Mouse (Mus musculus) spleen, adult 2 months (tissue): Measurements from ENCODE around the gene Idh2. TPM values are rescaled to one million over a fixed set of nuclear protein-coding genes. Genes with fewer than 3 reads are reported as not detected.

Experiments
- DNase-seq, 2 experiments: peaks; one replicate each; pipeline versions ENCODE4 v3.0.0 to v3.0.0-alpha.2; 2012 to 2021; ENCODE audit warnings: low spot score in 2 of 2, low read depth in 1 of 2
- H3K27ac ChIP-seq: fragments of 200-500 bp; 2 replicates; pipeline ENCODE4 v1.5.1; 2012; ENCODE audit warnings: low read length, inconsistent platforms; ENCODE audit not compliant: insufficient read depth
- H3K27me3 ChIP-seq: fragments of 200-500 bp; 2 replicates; pipeline ENCODE4 v1.6.1; 2012; ENCODE audit warnings: mild to moderate bottlenecking, moderate library complexity, low read length, inconsistent platforms; ENCODE audit not compliant: control insufficient read depth, insufficient read depth
- H3K36me3 ChIP-seq: fragments of 200-500 bp; 2 replicates; pipeline ENCODE4 v1.6.1; 2012; ENCODE audit warnings: mild to moderate bottlenecking, low read length, inconsistent platforms; ENCODE audit not compliant: control insufficient read depth, insufficient read depth
- H3K4me1 ChIP-seq: fragments of 200-500 bp; 2 replicates; pipeline ENCODE4 v1.6.1; 2011; ENCODE audit warnings: inconsistent platforms; ENCODE audit not compliant: control insufficient read depth, insufficient read depth, insufficient read length
- H3K4me3 ChIP-seq: fragments of 200-500 bp; 2 replicates; pipeline ENCODE4 v1.5.1; 2011; ENCODE audit warnings: mild to moderate bottlenecking, inconsistent platforms; ENCODE audit not compliant: insufficient read depth, insufficient read length; ENCODE audit errors: extremely low read depth
- CTCF ChIP-seq: fragments of 200-500 bp; IDR thresholded peaks from 2 replicates; pipeline ENCODE4 v1.5.1; 2011; ENCODE audit warnings: mild to moderate bottlenecking, inconsistent platforms; ENCODE audit not compliant: insufficient read depth, insufficient read length, insufficient replicate concordance; ENCODE audit errors: extremely low read depth
- POLR2A ChIP-seq: fragments of 200-500 bp; IDR thresholded peaks from 2 replicates; pipeline ENCODE4 v1.6.1; 2011; ENCODE audit warnings: low read depth, low read length, inconsistent platforms
- WGBS: fragments of 180-500 bp; shearing (Covaris S2); methylation state at CpG from one replicate; pipeline ENCODE4 v1.1.7; 2018; 5-methylcytosine and 5-hydroxymethylcytosine counted together
- polyA plus RNA-seq: library from polyadenylated mRNA; depleted of rRNA; stranded (reverse); fragments of >200 nt; gene quantifications from 2 replicates; pipeline ENCODE4 v1.2.3, GENCODE M21; 2012

The Idh2 gene
- polyA plus RNA-seq, 1 experiment = 52.6 TPM

GRCm38 (mm10) chr7:80123115-80123514 lies 7.9 kb upstream of the Idh2 start:
- DNase-seq = peak in 1 of 2 experiments; percentile 30
- H3K27ac ChIP-seq = 0 out of 2 replicates have a peak overlapping the region, but pooled peaks have one; percentile 25
- no peak overlapping the region for H3K4me3 ChIP-seq
- H3K27me3 ChIP-seq = no peaks in the 10 kb centered on the region
- TF ChIP-seq POLR2A (no peak), CTCF (no peak)
- H3K36me3 ChIP-seq = no peaks in the 10 kb centered on the region
- 19% methylated on average over 4 of the region's 4 CpGs for WGBS
- peaks cover 6% of the 10 kb centered on the region; the same call in 1 of the 2 replicates for H3K4me1 ChIP-seq

DNA sequence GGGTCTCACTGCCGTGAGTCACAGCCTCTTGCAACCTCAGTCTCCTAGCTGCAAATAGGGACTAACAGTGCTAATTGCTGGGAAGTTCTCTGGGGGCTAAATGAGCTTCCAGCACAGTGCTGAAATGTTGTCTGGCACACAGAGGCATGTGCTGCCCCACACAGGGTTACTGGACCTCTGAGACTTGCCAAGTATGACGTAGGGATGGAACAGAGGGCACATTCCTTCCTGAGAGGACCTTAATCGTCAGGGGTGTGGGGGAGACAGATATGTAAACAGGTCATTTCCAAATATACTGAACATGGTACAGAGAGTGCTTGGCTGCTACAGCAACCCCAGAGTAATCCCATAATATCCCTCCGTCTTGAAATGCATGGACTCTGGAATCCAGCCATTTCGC lies 5.9 kb upstream of the Idh2 start:
- H3K36me3 ChIP-seq = no peaks in the 10 kb centered on the region

DNA sequence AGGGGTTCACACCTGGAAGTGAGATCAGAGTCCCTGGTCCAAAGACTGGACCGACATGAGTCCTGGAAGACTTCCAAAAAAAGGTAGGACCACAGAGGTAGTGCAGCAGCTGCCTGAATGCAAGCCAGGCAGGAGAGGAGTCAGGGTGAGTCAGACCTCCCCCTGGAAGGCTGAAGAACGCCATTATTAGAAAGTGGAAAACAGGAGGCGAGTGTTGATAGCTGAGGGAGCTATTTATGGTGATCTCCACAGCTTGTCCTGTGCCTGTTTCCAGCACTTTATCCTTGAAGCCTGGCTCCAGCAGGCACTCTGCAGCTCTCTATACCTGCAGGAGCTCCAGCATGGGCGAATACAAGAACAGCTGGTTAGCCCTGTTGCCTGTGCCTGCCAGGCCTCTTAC lies 4.0 kb upstream of the Idh2 start:
- no peak for DNase-seq
- Histone ChIP-seq H3K4me3 (no peak overlapping the region), H3K36me3 (no peaks in the 10 kb centered on the region), H3K4me1 (peaks cover 9% of the 10 kb centered on the region; the same call in 1 of the 2 replicates), H3K27me3 (no peaks in the 10 kb centered on the region), H3K27ac (no peak overlapping the region)
- no peak for TF ChIP-seq CTCF
- TF ChIP-seq POLR2A = no peak
- WGBS = 92% methylated on average over 4 of the region's 4 CpGs

More for the DNA sequence above, 5.9 kb upstream of the Idh2 start:
- Histone ChIP-seq H3K4me3 (no peak overlapping the region), H3K27ac (no peak overlapping the region), H3K27me3 (no peaks in the 10 kb centered on the region), H3K4me1 (peaks cover 6% of the 10 kb centered on the region; the same call in 1 of the 2 replicates)
- WGBS = 93% methylated on average over 5 of the region's 5 CpGs
- no peak for DNase-seq
- TF ChIP-seq POLR2A = no peak
- TF ChIP-seq CTCF = no peak

GRCm38 (mm10) chr7:80116158-80116557 lies 966 bp upstream of the Idh2 start:
- H3K27ac ChIP-seq = no peak overlapping the region
- H3K4me1 ChIP-seq = peaks cover 6% of the 10 kb centered on the region; the same call in 1 of the 2 replicates
- no peak overlapping the region for H3K4me3 ChIP-seq
- WGBS = 83% methylated on average over 2 of the region's 2 CpGs
- no peaks in the 10 kb centered on the region for H3K27me3 ChIP-seq
- TF ChIP-seq CTCF = no peak
- no peak for TF ChIP-seq POLR2A
- no peak for DNase-seq
- H3K36me3 ChIP-seq = no peaks in the 10 kb centered on the region

DNA sequence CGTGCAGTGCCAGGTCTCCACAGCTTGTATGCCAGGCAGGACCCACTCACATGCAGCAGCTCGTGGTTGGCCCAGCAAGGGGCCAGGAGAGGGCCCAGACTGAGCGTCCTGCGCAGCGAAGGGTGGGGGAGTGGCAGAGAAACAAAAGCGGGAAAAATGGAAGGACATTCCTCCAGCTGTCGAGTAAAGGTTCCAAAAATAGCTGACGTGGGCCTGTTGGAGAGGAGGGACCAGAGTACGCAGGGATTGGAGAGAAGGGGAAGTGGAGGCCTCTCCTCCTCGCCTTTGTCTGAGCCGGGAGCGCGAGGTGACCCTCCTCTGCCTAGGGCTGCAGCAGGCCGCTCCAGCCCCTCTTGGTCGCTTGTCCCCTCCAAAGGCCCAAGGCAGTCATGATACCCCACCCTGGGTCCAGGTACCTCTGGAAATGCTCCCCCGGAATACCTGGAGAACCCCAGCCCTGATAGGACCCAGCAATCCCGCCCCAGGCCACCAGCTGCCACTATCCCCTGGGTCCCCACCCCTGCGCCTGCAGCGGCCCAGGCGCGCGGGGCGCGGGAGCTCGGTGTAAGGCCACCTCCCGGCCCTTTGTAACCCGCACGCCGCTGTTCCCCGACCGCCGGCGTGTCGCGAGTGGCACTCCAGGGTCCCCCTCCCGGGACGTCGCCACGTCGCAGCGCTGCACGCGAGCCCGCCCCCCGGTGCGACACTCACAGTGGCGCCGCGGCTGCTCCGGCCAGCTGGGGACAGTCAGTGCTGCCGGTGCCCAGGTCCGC lies 555 bp downstream of the Idh2 start:
- Histone ChIP-seq H3K4me1 (peaks cover 7% of the 10 kb centered on the region; the same call in 1 of the 2 replicates), H3K27ac (peak overlapping the region; percentile 31), H3K4me3 (peak overlapping the region; percentile 91), H3K36me3 (0 out of 2 replicates have a peak, but pooled peaks cover 1% of the 10 kb centered on the region), H3K27me3 (no peaks in the 10 kb centered on the region)
- peak in 1 of 2 experiments; percentile 13 for DNase-seq
- no peak for TF ChIP-seq POLR2A
- no peak for TF ChIP-seq CTCF
- WGBS = 2% methylated on average over 52 of the region's 52 CpGs

DNA sequence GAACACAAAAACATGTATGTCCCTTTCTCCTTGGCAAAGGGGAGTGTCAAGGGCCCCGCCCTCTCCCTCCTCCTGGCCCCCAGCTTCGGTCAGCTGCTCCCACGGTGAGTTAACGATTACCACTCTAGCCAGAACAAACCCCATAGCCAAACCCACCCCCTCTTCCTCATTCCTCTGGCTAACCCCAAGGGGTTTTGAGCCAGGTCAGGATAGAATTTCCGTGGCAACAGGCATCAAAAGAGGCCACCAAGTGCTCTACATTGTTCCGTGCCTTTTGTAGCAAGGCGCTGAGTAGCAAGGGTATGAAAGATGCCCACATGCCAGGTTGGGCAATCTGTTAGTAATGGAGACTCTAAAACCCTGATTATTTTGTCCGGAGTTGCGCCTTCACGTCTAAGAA lies 1.2 kb downstream of the Idh2 start:
- Histone ChIP-seq H3K36me3 (0 out of 2 replicates have a peak, but pooled peaks cover 1% of the 10 kb centered on the region), H3K27me3 (no peaks in the 10 kb centered on the region), H3K4me1 (peaks cover 10% of the 10 kb centered on the region; the same call in 1 of the 2 replicates), H3K27ac (no peak overlapping the region; the same call in 1 of the 2 replicates), H3K4me3 (peak overlapping the region; percentile 91)
- 24% methylated on average over 10 of the region's 10 CpGs for WGBS
- DNase-seq = no peak
- TF ChIP-seq CTCF (no peak), POLR2A (no peak)
